Mouse (Mus musculus) forebrain, embryonic 10.5 days (tissue): ENCODE results near the gene Fastkd3. TPM values are rescaled to one million over a fixed set of nuclear protein-coding genes. Genes with fewer than 3 reads are reported as not detected.
A peak's percentile ranks its signal among the peaks of the same experiment; 100 is the strongest.

Experiments used
- DNase-seq: peaks from one replicate; pipeline ENCODE4 v3.0.0-alpha.2; 2017; ENCODE audit warnings: low spot score; ENCODE audit errors: extremely low spot score
- H3K27ac ChIP-seq: fragments of 300-500 bp; sonication (generic); 2 replicates; pipeline ENCODE4 v1.5.1; 2016; ENCODE audit warnings: mild to moderate bottlenecking
- H3K27me3 ChIP-seq: fragments of 300-500 bp; sonication (generic); 2 replicates; pipeline ENCODE4 v1.6.1; 2016; ENCODE audit warnings: mild to moderate bottlenecking; ENCODE audit not compliant: poor library complexity, severe bottlenecking
- H3K36me3 ChIP-seq: fragments of 300-500 bp; sonication (generic); replicated peaks from 2 replicates; pipeline ENCODE4 v1.6.1; 2016; ENCODE audit warnings: mild to moderate bottlenecking, moderate library complexity
- H3K4me1 ChIP-seq: fragments of 300-500 bp; sonication (generic); 2 replicates; pipeline ENCODE4 v1.6.1; 2016
- H3K4me3 ChIP-seq: fragments of 300-500 bp; sonication (generic); 2 replicates; pipeline ENCODE4 v1.5.1; 2016; ENCODE audit warnings: mild to moderate bottlenecking, moderate library complexity
- H3K9me3 ChIP-seq: fragments of 300-500 bp; sonication (generic); 2 replicates; pipeline ENCODE4 v1.6.1; 2016; ENCODE audit warnings: mild to moderate bottlenecking, moderate library complexity
- WGBS: fragments of 180-500 bp; shearing (Covaris S2); methylation state at CpG from one replicate; pipeline ENCODE4 v1.1.7; 2016; 5-methylcytosine and 5-hydroxymethylcytosine counted together
- polyA plus RNA-seq: library from polyadenylated mRNA; unstranded; fragments of >200 nt; fragmentation: Nextera tagmentation; extraction: Ambion mirVana; gene quantifications from 2 replicates; pipeline ENCODE4 v1.2.1, GENCODE M21; 2016

The Fastkd3 gene
- polyA plus RNA-seq, 1 experiment from 2014 or later = 54.5 TPM

GRCm38 (mm10) chr13:68585441-68585840 lies 3.4 kb downstream of the Fastkd3 start:
- WGBS = 89% methylated on average over 7 of the region's 7 CpGs
- H3K36me3 ChIP-seq = peaks cover 70% of the 10 kb centered on the region
- no peak for DNase-seq

DNA sequence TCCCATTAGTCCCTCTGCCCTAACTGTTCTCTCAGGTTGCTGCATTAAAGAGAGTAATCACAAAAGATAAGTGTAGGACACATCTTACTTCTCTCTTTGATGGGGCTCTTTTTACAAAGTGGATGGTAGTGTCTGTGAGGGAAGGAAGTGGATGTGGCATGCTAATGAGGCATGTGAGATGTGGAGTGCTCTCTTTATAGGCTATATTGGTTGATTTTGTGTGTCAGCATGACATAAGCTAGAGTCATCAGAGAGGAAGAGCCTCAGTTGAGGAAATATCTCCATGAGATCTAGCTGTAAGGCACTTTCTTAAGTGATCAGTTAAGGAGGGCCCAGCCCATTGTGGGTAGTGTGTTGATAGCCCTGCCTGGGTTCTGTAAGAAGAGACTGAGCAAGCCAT lies 6.3 kb downstream of the Fastkd3 start:
- Histone ChIP-seq H3K36me3 (peaks cover 100% of the 10 kb centered on the region), H3K4me1 (peaks cover 2% of the 10 kb centered on the region), H3K9me3 (peaks cover 4% of the 10 kb centered on the region; the same call in 1 of the 2 replicates), H3K27me3 (no peaks in the 10 kb centered on the region), H3K4me3 (no peak overlapping the region), H3K27ac (no peak overlapping the region)
- no peak for DNase-seq

More at GRCm38 (mm10) chr13:68585441-68585840, 3.4 kb downstream of the Fastkd3 start:
- Histone ChIP-seq H3K9me3 (no peaks in the 10 kb centered on the region), H3K27ac (no peak overlapping the region), H3K4me3 (no peak overlapping the region), H3K27me3 (no peaks in the 10 kb centered on the region), H3K4me1 (peaks cover 19% of the 10 kb centered on the region)

DNA sequence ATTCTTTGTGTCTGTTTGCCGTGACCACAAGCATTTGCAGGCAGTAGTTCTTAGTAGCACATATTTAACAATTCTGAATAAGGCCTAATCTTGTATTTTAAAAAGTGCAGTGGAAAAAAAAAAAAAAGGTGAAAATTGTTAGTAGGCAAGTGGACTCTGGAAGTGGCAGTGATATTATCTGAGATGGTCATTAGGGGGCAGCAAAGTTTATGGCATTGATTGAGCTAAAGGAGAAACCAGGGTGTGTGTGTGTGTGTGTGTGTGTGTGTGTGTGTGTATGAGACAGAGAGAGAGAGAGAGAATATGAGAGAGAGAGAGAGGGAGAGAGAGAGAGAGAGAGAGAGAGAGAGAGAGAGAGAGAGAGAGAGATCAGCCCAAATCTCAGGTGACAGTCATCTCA lies 11.8 kb downstream of the Fastkd3 start:
- 79% methylated on average over 1 of the region's 1 CpGs for WGBS
- 0 out of 2 replicates have a peak, but pooled peaks cover 16% of the 10 kb centered on the region for H3K27me3 ChIP-seq
- no peak overlapping the region for H3K4me3 ChIP-seq
- peaks cover 56% of the 10 kb centered on the region for H3K36me3 ChIP-seq
- DNase-seq = no peak
- peaks cover 8% of the 10 kb centered on the region for H3K4me1 ChIP-seq
- H3K27ac ChIP-seq = no peak overlapping the region
- H3K9me3 ChIP-seq = peaks cover 4% of the 10 kb centered on the region; the same call in 1 of the 2 replicates

GRCm38 (mm10) chr13:68597199-68597598 lies 15.2 kb downstream of the Fastkd3 start, which contains the start of gene 1700001L19Rik:
1700001L19Rik (plus strand) TSS chr13:68597421.
- H3K36me3 ChIP-seq = peaks cover 22% of the 10 kb centered on the region
- H3K4me1 ChIP-seq = peaks cover 8% of the 10 kb centered on the region
- WGBS = 10% methylated on average over 10 of the region's 10 CpGs
- no peak within 1 kb of the TSS for H3K27ac ChIP-seq
- 0 out of 2 replicates have a peak, but pooled peaks cover 16% of the 10 kb centered on the region for H3K27me3 ChIP-seq
- peaks cover 4% of the 10 kb centered on the region; the same call in 1 of the 2 replicates for H3K9me3 ChIP-seq
- no peak for DNase-seq
- peak within 1 kb of the TSS; percentile 39 for H3K4me3 ChIP-seq

- H3K4me3 ChIP-seq = peak overlapping the region; percentile 39
- peaks cover 17% of the 10 kb centered on the region for H3K36me3 ChIP-seq
- H3K27ac ChIP-seq = no peak overlapping the region
- DNase-seq = no peak
- H3K4me1 ChIP-seq = peaks cover 8% of the 10 kb centered on the region
- peaks cover 2% of the 10 kb centered on the region; the same call in 1 of the 2 replicates for H3K9me3 ChIP-seq
- H3K27me3 ChIP-seq = 0 out of 2 replicates have a peak, but pooled peaks cover 16% of the 10 kb centered on the region
- 17% methylated on average over 13 of the region's 13 CpGs for WGBS
Measured at GRCm38 (mm10) chr13:68597667-68598066, 15.6 kb downstream of the Fastkd3 start.

- Histone ChIP-seq H3K36me3 (peaks cover 8% of the 10 kb centered on the region; the same call in 1 of the 2 replicates), H3K27me3 (0 out of 2 replicates have a peak, but pooled peaks cover 16% of the 10 kb centered on the region), H3K4me3 (no peak overlapping the region), H3K9me3 (no peaks in the 10 kb centered on the region), H3K27ac (no peak overlapping the region), H3K4me1 (peaks cover 8% of the 10 kb centered on the region)
- no peak for DNase-seq
Measured at GRCm38 (mm10) chr13:68598953-68599352, 16.9 kb downstream of the Fastkd3 start.

- no peak for DNase-seq
Measured at GRCm38 (mm10) chr13:68601184-68601583, 19.1 kb downstream of the Fastkd3 start.

DNA sequence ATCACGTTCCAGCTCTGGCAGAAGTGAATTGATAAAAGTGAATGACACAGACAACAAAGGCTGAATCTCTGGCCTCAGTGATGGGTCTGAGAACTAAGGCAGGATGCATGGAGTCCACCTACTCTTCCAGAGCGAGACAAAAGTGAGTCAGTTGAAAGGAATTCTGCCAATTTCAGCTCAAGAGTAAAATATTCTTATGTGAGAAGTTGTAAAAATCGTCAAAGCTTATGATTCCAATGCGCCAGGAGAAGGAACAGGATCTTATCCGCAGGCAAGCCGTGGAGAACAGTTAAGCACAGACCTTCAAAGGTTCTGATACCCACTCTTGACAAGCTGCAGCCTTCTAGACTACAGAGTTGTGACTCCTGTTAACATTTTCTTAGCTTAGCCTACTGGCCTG lies 21.1 kb downstream of the Fastkd3 start:
- Histone ChIP-seq H3K4me3 (no peak overlapping the region), H3K9me3 (no peaks in the 10 kb centered on the region), H3K4me1 (peaks cover 13% of the 10 kb centered on the region), H3K27ac (no peak overlapping the region), H3K36me3 (no peaks in the 10 kb centered on the region), H3K27me3 (0 out of 2 replicates have a peak, but pooled peaks cover 3% of the 10 kb centered on the region)
- DNase-seq = no peak
- 79% methylated on average over 6 of the region's 6 CpGs for WGBS

More at GRCm38 (mm10) chr13:68601184-68601583, 19.1 kb downstream of the Fastkd3 start:
- H3K36me3 ChIP-seq = no peaks in the 10 kb centered on the region
- H3K27ac ChIP-seq = no peak overlapping the region
- no peak overlapping the region for H3K4me3 ChIP-seq
- H3K9me3 ChIP-seq = no peaks in the 10 kb centered on the region
- 0 out of 2 replicates have a peak, but pooled peaks cover 16% of the 10 kb centered on the region for H3K27me3 ChIP-seq
- peaks cover 15% of the 10 kb centered on the region for H3K4me1 ChIP-seq
- WGBS = 29% methylated on average over 6 of the region's 6 CpGs

DNA sequence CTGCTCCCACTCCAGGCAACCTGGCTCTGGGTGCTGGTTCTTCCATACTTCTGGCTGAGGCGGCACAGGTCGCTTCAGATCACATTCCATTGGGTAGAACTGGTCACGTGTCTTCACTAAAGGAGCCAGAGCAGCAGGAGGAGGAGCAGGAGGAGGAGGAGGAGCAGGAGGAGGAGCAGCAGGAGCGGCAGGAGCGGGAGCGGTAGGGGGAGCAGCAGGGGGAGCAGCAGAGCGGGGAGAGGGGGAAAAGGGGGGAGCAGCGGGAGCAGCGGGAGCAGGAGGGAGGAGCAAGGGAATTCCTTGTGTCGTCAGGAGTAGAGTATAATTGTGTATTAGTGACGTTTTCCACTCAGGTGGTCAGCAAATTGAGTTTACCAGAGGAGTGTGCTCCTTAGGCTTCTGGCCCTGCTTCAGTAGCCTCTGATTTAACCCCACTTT lies 23.7 kb downstream of the Fastkd3 start:
- Histone ChIP-seq H3K4me3 (peak overlapping the region; percentile 42), H3K27ac (peak overlapping the region; percentile 66), H3K4me1 (peaks cover 14% of the 10 kb centered on the region), H3K9me3 (no peaks in the 10 kb centered on the region), H3K27me3 (no peaks in the 10 kb centered on the region), H3K36me3 (no peaks in the 10 kb centered on the region)
- DNase-seq = peak; percentile 46
- WGBS = under 1% methylated on average over 11 of the region's 11 CpGs

GRCm38 (mm10) chr13:68607652-68608405 lies 25.8 kb downstream of the Fastkd3 start:
- H3K27ac ChIP-seq = no peak overlapping the region
- H3K4me1 ChIP-seq = peaks cover 14% of the 10 kb centered on the region
- DNase-seq = no peak
- no peaks in the 10 kb centered on the region for H3K9me3 ChIP-seq
- no peak overlapping the region for H3K4me3 ChIP-seq
- no peaks in the 10 kb centered on the region for H3K27me3 ChIP-seq
- WGBS = 71% methylated on average over 21 of the region's 21 CpGs
- H3K36me3 ChIP-seq = no peaks in the 10 kb centered on the region

DNA sequence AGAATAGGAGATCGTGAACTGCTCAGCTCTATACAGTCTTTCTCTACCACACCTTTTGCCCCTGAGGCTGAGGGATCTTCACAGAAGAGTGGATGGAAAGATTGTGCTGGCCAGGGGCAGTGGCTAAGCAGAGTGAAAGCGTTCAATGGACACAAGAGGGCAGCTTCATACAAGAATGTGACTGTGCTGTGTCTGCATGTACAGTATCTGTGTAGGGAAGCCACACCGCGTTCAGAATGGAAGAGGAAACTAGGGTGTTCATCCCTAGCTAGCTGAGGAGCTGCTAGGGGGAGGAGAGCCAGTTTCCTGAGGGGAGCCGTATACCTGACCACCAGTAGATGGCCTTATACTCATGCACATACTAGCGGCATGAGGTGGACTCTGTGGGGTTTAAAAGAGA lies 40.8 kb downstream of the Fastkd3 start:
- Histone ChIP-seq H3K4me1 (no peaks in the 10 kb centered on the region), H3K36me3 (no peaks in the 10 kb centered on the region), H3K27me3 (no peaks in the 10 kb centered on the region), H3K9me3 (no peaks in the 10 kb centered on the region), H3K27ac (no peak overlapping the region), H3K4me3 (no peak overlapping the region)
- 70% methylated on average over 6 of the region's 6 CpGs for WGBS
- no peak for DNase-seq

DNA sequence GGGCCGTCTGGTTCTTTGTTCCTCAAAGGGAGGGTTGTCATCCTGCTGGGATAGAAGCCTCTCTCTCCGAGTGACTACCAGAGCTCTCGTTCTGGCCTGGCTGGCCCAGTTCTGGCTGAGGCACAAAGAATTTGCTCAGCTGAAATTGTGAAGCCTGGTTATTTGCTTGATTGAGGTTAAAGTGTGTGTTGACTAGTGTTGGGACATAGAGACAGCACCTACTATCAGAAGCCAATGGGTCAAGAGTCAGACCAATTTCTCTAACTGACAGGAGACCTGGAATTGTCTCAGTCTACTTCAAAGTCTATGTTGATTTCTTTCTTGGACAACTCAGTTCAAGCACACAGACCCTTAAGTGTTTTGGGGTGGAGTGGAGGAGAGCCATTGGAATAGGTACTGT lies 45.0 kb downstream of the Fastkd3 start:
- Histone ChIP-seq H3K36me3 (no peaks in the 10 kb centered on the region), H3K4me1 (no peaks in the 10 kb centered on the region)
- WGBS = 79% methylated on average over 3 of the region's 3 CpGs

More for the DNA sequence above, 45.0 kb downstream of the Fastkd3 start:
- no peaks in the 10 kb centered on the region for H3K27me3 ChIP-seq
- H3K4me3 ChIP-seq = no peak overlapping the region
- no peak for DNase-seq
- H3K27ac ChIP-seq = no peak overlapping the region
- 0 out of 2 replicates have a peak, but pooled peaks cover 4% of the 10 kb centered on the region for H3K9me3 ChIP-seq
